In the genomic region with DNA sequence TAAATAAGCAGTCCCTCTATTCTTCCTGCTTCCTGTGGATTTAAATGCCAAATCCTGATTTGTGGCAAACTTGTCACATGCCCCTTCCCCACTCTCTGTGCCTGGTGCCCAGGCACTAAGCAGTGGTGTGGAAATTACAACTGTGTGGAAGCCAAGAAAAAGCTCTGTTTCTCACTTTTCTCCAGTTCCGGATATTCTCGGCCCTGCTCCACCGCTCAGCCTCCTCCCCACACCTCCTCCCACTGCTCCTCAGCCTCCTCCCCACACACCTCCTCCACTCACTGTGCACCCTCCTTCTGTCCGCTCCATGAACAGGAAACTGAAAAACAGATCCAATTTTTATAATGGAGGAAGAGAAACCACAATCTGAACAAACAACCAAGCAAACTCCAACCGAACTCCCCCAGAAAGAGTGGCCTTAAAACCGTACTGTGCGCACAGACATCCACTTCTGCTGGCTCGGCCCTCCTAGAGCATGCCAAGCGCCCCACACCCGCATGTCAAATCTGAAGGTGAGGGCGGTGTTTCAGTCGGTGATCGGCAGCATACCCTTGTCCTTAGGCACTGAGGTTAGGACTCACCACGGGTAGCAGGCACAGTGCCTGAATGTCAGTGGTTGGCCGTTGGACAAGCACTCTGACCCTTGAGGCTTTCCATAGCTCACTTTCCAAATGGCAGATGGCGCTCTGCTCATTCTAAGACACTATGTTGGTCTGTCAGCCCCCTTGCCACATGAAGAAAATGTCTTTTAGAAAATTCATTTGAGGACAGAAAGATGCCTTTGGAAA, we compare ENCODE assay signal across 9 mouse cellular contexts.
DNase-seq lines count a peak whose midpoint lies in the region; ATAC-seq lines count a peak whose summit lies in the region.
"Had no signal": no experiment of that assay in that cellular context is flagged by ENCODE, and none has a peak within 500 bp of the region (broad histone marks: within the 10 kb centered on the region; RNA-seq: fewer than 3 reads in every experiment).

No protein-coding gene starts in this region.

- no peaks in the 10 kb centered on the region for H3K9me3 ChIP-seq in hindbrain, embryonic 13.5 days
- no peaks in the 10 kb centered on the region for H3K9me3 ChIP-seq in hindbrain, embryonic 12.5 days (replicated peaks)
- H3K9me3 ChIP-seq in liver, embryonic 11.5 days (ENCODE audit: control insufficient read depth, low read length): no peaks in the 10 kb centered on the region

- H3K36me3 ChIP-seq in hindbrain, embryonic 13.5 days: peaks cover 4% of the 10 kb centered on the region
- H3K36me3 ChIP-seq in hindbrain, embryonic 12.5 days: 0 out of 2 replicates have a peak, but pooled peaks cover 5% of the 10 kb centered on the region
- H3K36me3 ChIP-seq in liver, embryonic 11.5 days (ENCODE audit: control insufficient read depth, insufficient read depth, low read length): no peaks in the 10 kb centered on the region; the same call in 1 of the 2 replicates

- DNase-seq in ZHBTc4 (ENCODE audit: low read depth, low spot score) (peak; percentile 23), liver (no peak)
- DNase-seq in left cerebral cortex, postnatal 25 days (ENCODE audit: low spot score in 2 of 2): peak; percentile 69 to 94
- DNase-seq in liver, embryonic 11.5 days (ENCODE audit: low spot score): no peak

- no peak for ATAC-seq in hindbrain, embryonic 13.5 days (ENCODE audit: low FRiP score)
- no peak for ATAC-seq in hindbrain, embryonic 12.5 days (ENCODE audit: low FRiP score)
- ATAC-seq in frontal cortex, adult (ENCODE audit: low TSS enrichment): peak; percentile 67
- ATAC-seq in liver, embryonic 11.5 days (replicated peaks; ENCODE audit: low FRiP score): no peak
- ATAC-seq in monocyte, adult 5-6 weeks (replicated peaks; ENCODE audit: insufficient number of reproducible peaks, low FRiP score, low TSS enrichment, poor library complexity, severe bottlenecking): no peak

- WGBS in hindbrain, embryonic 13.5 days: 86% methylated on average over 16 of the region's 16 CpGs
- 87% methylated on average over 16 of the region's 16 CpGs for WGBS in hindbrain, embryonic 12.5 days
- WGBS in liver, embryonic 11.5 days: 82% methylated on average over 16 of the region's 16 CpGs

- H3K27ac ChIP-seq in hindbrain, embryonic 13.5 days: 0 out of 2 replicates have a peak overlapping the region, but pooled peaks have one; percentile 2
- no peak overlapping the region for H3K27ac ChIP-seq in hindbrain, embryonic 12.5 days
- H3K27ac ChIP-seq in liver, embryonic 11.5 days (ENCODE audit: low read depth, low read length): no peak overlapping the region
- H3K27ac ChIP-seq: macrophage had no signal

- H3K4me1 ChIP-seq in hindbrain, embryonic 13.5 days (replicated peaks): peaks cover 69% of the 10 kb centered on the region
- peaks cover 23% of the 10 kb centered on the region for H3K4me1 ChIP-seq in hindbrain, embryonic 12.5 days
- peaks cover 53% of the 10 kb centered on the region for H3K4me1 ChIP-seq in liver, embryonic 11.5 days (replicated peaks; ENCODE audit: control insufficient read depth, insufficient read depth, low read length)

- no peak overlapping the region for H3K9ac ChIP-seq in hindbrain, embryonic 13.5 days
- H3K9ac ChIP-seq in hindbrain, embryonic 12.5 days: no peak overlapping the region
- H3K9ac ChIP-seq in liver, embryonic 11.5 days (ENCODE audit: low read depth, low read length): no peak overlapping the region

- H3K4me2 ChIP-seq in hindbrain, embryonic 13.5 days: no peak overlapping the region
- H3K4me2 ChIP-seq in hindbrain, embryonic 12.5 days (replicated peaks): no peak overlapping the region
- H3K4me2 ChIP-seq in liver, embryonic 11.5 days: no peak overlapping the region

- no peaks in the 10 kb centered on the region for H3K27me3 ChIP-seq in hindbrain, embryonic 13.5 days
- H3K27me3 ChIP-seq in hindbrain, embryonic 12.5 days: no peaks in the 10 kb centered on the region
- no peaks in the 10 kb centered on the region for H3K27me3 ChIP-seq in liver, embryonic 11.5 days (replicated peaks; ENCODE audit: control insufficient read depth, insufficient read depth, low read length)

- no peak overlapping the region for H3K4me3 ChIP-seq in hindbrain, embryonic 13.5 days
- H3K4me3 ChIP-seq in hindbrain, embryonic 12.5 days: no peak overlapping the region
- H3K4me3 ChIP-seq in liver, embryonic 11.5 days (ENCODE audit: low read depth, low read length): no peak overlapping the region

- intact Hi-C loops in left cerebral cortex, postnatal 25 days (cut with DNase I): loop anchor here (5.0 kb wide), 2 partner anchors 37 to 62 kb away; no protein-coding TSS in a partner anchor

Comparison
In these comparisons a context has a peak if more than half of its experiments do, and no peak if none do; other contexts are left out.
1. DNase-seq: peak in ZHBTc4 (single experiment) and left cerebral cortex, postnatal 25 days (2 of 2); none in liver, embryonic 11.5 days (single experiment) and liver (single experiment).